Mouse (Mus musculus): ENCODE results near the gene Ifi47.
"Not testable (repeated sequence)": the region's sequence is repeated elsewhere in the genome, so short reads cannot be mapped to it uniquely, and the experiment has no call there.

Ifi47 gene

GRCm38 (mm10) chr11:49076001-49076757, at the start of gene Ifi47:
Gene Ifi47 (plus strand): TSS chr11:49076587.
- DNase-seq = not testable (repeated sequence)

- DNase-seq = not testable (repeated sequence)
These were observed 26.3 kb upstream of the Ifi47 start for GRCm38 (mm10) chr11:49050064-49050463.

GRCm38 (mm10) chr11:49051093-49051891, 25.1 kb upstream of the Ifi47 start, which contains the start of gene 9930111J21Rik2:
Gene 9930111J21Rik2 (minus strand): TSS chr11:49051242.
- DNase-seq = not testable (repeated sequence)

GRCm38 (mm10) chr11:49051894-49052293, 24.5 kb upstream of the Ifi47 start:
- DNase-seq = not testable (repeated sequence)

GRCm38 (mm10) chr11:49060061-49060460, 16.3 kb upstream of the Ifi47 start:
- not testable (repeated sequence) for DNase-seq

- not testable (repeated sequence) for DNase-seq
These were observed 14.5 kb upstream of the Ifi47 start for GRCm38 (mm10) chr11:49061865-49062264.

GRCm38 (mm10) chr11:49063713-49064469, 12.5 kb upstream of the Ifi47 start, which contains the start of gene Tgtp2:
Gene Tgtp2 (minus strand): TSS chr11:49064206.
- not testable (repeated sequence) for DNase-seq

GRCm38 (mm10) chr11:49068358-49068757, 8.0 kb upstream of the Ifi47 start:
- DNase-seq = no peak

- DNase-seq = no peak
These were observed 625 bp downstream of the Ifi47 start for GRCm38 (mm10) chr11:49077012-49077411.

- DNase-seq = no peak
These were observed 2.3 kb downstream of the Ifi47 start for GRCm38 (mm10) chr11:49078719-49079118.

- no peak for DNase-seq
These were observed 4.2 kb downstream of the Ifi47 start for GRCm38 (mm10) chr11:49080636-49081035.

- no peak for DNase-seq
These were observed 5.0 kb downstream of the Ifi47 start for GRCm38 (mm10) chr11:49081356-49081755.

- DNase-seq = no peak
These were observed 5.5 kb downstream of the Ifi47 start for GRCm38 (mm10) chr11:49081886-49082285.

GRCm38 (mm10) chr11:49083146-49083545, 6.8 kb downstream of the Ifi47 start:
- DNase-seq = peak; percentile 26

- no peak for DNase-seq
These were observed 7.4 kb downstream of the Ifi47 start for GRCm38 (mm10) chr11:49083808-49084207.

GRCm38 (mm10) chr11:49084385-49084784, 8.0 kb downstream of the Ifi47 start:
- DNase-seq = no peak

GRCm38 (mm10) chr11:49084875-49085274, 8.5 kb downstream of the Ifi47 start:
- DNase-seq = no peak

GRCm38 (mm10) chr11:49086858-49087361, 10.5 kb downstream of the Ifi47 start:
- DNase-seq = no peak

GRCm38 (mm10) chr11:49087830-49088616, 11.6 kb downstream of the Ifi47 start:
- DNase-seq = no peak

GRCm38 (mm10) chr11:49088990-49089652, 12.7 kb downstream of the Ifi47 start:
- no peak for DNase-seq
